Mouse (Mus musculus): Measurements from ENCODE around the gene Tasp1.

DNA sequence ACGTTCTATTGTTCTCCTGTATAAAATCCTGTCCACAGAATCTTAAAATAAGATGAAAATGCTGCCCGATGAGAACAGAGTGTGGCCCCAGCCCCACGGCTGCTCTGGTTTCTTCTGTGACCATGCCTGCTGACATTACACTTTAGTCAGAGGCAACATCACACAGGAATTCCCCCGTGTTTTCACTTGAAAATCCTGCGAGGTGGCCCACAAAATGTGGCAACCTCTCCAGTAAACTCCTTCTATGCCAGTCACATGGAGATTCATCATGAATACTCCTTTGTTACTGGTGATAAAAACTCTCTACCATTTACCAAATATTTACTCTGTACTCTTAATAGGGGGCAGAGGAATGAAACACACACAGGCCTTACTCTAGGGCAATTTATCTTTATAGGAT is 225.7 kb downstream of the Tasp1 start:
- TF ChIP-seq CTCF (IDR thresholded peaks at IDR 0.05; ENCODE audit: borderline replicate concordance, insufficient read depth, low read depth, low read length) = no peak
- no peak for TF ChIP-seq POLR2A (IDR thresholded peaks at IDR 0.05; ENCODE audit: borderline replicate concordance, insufficient read depth, low read length)

All from cerebellum, adult 2 months (tissue).